Mouse (Mus musculus): ENCODE results near the gene 4930595D18Rik.

The 4930595D18Rik gene

GRCm38 (mm10) chr12:111143509-111144063 lies 40.7 kb downstream of the 4930595D18Rik start:
- ATAC-seq (ENCODE audit: insufficient number of reproducible peaks, low FRiP score, low TSS enrichment): no peak

- ATAC-seq (ENCODE audit: insufficient number of reproducible peaks, low FRiP score, low TSS enrichment): no peak
Measured at GRCm38 (mm10) chr12:111143005-111143508, 41.2 kb downstream of the 4930595D18Rik start.

- ATAC-seq (ENCODE audit: insufficient number of reproducible peaks, low FRiP score, low TSS enrichment): no peak
Measured at GRCm38 (mm10) chr12:111137079-111137478, 47.2 kb downstream of the 4930595D18Rik start.

- ATAC-seq (ENCODE audit: insufficient number of reproducible peaks, low FRiP score, low TSS enrichment): no peak
Measured at GRCm38 (mm10) chr12:111135953-111136352, 48.3 kb downstream of the 4930595D18Rik start.

- peak; percentile 31; the same call in 1 of the 2 replicates for ATAC-seq (ENCODE audit: insufficient number of reproducible peaks, low FRiP score, low TSS enrichment)
Measured at GRCm38 (mm10) chr12:111134791-111135733, 49.2 kb downstream of the 4930595D18Rik start.

- ATAC-seq (ENCODE audit: insufficient number of reproducible peaks, low FRiP score, low TSS enrichment): no peak
Measured at GRCm38 (mm10) chr12:111134169-111134568, 50.1 kb downstream of the 4930595D18Rik start.

- no peak for ATAC-seq (ENCODE audit: insufficient number of reproducible peaks, low FRiP score, low TSS enrichment)
Measured at GRCm38 (mm10) chr12:111125666-111126065, 58.6 kb downstream of the 4930595D18Rik start.

- ATAC-seq (ENCODE audit: insufficient number of reproducible peaks, low FRiP score, low TSS enrichment): no peak
Measured at GRCm38 (mm10) chr12:111124601-111125260, 59.6 kb downstream of the 4930595D18Rik start.

- ATAC-seq (ENCODE audit: insufficient number of reproducible peaks, low FRiP score, low TSS enrichment): no peak
Measured at GRCm38 (mm10) chr12:111122332-111122852, 61.9 kb downstream of the 4930595D18Rik start.

- ATAC-seq (ENCODE audit: insufficient number of reproducible peaks, low FRiP score, low TSS enrichment): no peak
Measured at GRCm38 (mm10) chr12:111120976-111121645, 63.2 kb downstream of the 4930595D18Rik start.

- ATAC-seq (ENCODE audit: insufficient number of reproducible peaks, low FRiP score, low TSS enrichment): peak; percentile 26; the same call in 1 of the 2 replicates
Measured at GRCm38 (mm10) chr12:111119506-111120085, 64.7 kb downstream of the 4930595D18Rik start.

- no peak for ATAC-seq (ENCODE audit: insufficient number of reproducible peaks, low FRiP score, low TSS enrichment)
Measured at GRCm38 (mm10) chr12:111114593-111114992, 69.7 kb downstream of the 4930595D18Rik start.

GRCm38 (mm10) chr12:111111176-111111575 lies 73.1 kb downstream of the 4930595D18Rik start:
- ATAC-seq (ENCODE audit: insufficient number of reproducible peaks, low FRiP score, low TSS enrichment): no peak
